Mouse (Mus musculus) macrophage (primary cell): ENCODE measurements around the gene Dnah2. TPM values are rescaled to one million over a fixed set of nuclear protein-coding genes. Genes with fewer than 3 reads are reported as not detected.
A peak's percentile ranks its signal among the peaks of the same experiment; 100 is the strongest.

Source experiments
- H3K27ac ChIP-seq: fragments of 350-480 bp; formaldehyde crosslinking; 2 replicates; pipeline ENCODE4 v1.9.0; 2021
- H3K36me3 ChIP-seq: fragments of 350-480 bp; formaldehyde crosslinking; 2 replicates; pipeline ENCODE4 v1.9.0; 2021; ENCODE audit errors: inconsistent target
- H3K4me3 ChIP-seq: fragments of 350-480 bp; formaldehyde crosslinking; 2 replicates; pipeline ENCODE4 v1.9.0; 2021; ENCODE audit errors: inconsistent target
- H3K79me2 ChIP-seq: fragments of 350-480 bp; formaldehyde crosslinking; 2 replicates; pipeline ENCODE4 v1.9.0; 2021; ENCODE audit errors: inconsistent target
- WGBS: methylation state at CpG from one replicate; pipeline ENCODE4 v1.1.7; 2026; ENCODE audit warnings: inconsistent platforms; ENCODE audit not compliant: missing documents; 5-methylcytosine and 5-hydroxymethylcytosine counted together
- polyA plus RNA-seq: library from polyadenylated mRNA; stranded (reverse); fragments of 250-400 nt; gene quantifications from 3 replicates; pipeline ENCODE4 v1.2.4, GENCODE M21; 2018; ENCODE audit warnings: inconsistent platforms

Dnah2 gene
- polyA plus RNA-seq, 1 experiment from 2014 or later, result 3.0 TPM

- Histone ChIP-seq H3K27ac (peak overlapping the region; percentile 96), H3K36me3 (peaks cover 7% of the 10 kb centered on the region; the same call in 1 of the 2 replicates), H3K79me2 (peaks cover 16% of the 10 kb centered on the region; the same call in 1 of the 2 replicates), H3K4me3 (peak overlapping the region; percentile 64)
- 3% methylated on average over 41 of the region's 41 CpGs for WGBS
Observed at GRCm38 (mm10) chr11:69410310-69411072, 138.4 kb downstream of the Dnah2 start.

- Histone ChIP-seq H3K36me3 (peaks cover 7% of the 10 kb centered on the region; the same call in 1 of the 2 replicates), H3K79me2 (peaks cover 16% of the 10 kb centered on the region; the same call in 1 of the 2 replicates), H3K4me3 (peak overlapping the region; percentile 64), H3K27ac (peak overlapping the region; percentile 96)
- 0% methylated on average over 18 of the region's 18 CpGs for WGBS
Observed at GRCm38 (mm10) chr11:69410045-69410309, 138.9 kb downstream of the Dnah2 start.

GRCm38 (mm10) chr11:69409378-69410044 lies 139.4 kb downstream of the Dnah2 start:
- Histone ChIP-seq H3K4me3 (peak overlapping the region; percentile 64), H3K27ac (peak overlapping the region; percentile 96), H3K79me2 (peaks cover 16% of the 10 kb centered on the region; the same call in 1 of the 2 replicates), H3K36me3 (peaks cover 7% of the 10 kb centered on the region; the same call in 1 of the 2 replicates)
- WGBS, result 1% methylated on average over 33 of the region's 46 CpGs

DNA sequence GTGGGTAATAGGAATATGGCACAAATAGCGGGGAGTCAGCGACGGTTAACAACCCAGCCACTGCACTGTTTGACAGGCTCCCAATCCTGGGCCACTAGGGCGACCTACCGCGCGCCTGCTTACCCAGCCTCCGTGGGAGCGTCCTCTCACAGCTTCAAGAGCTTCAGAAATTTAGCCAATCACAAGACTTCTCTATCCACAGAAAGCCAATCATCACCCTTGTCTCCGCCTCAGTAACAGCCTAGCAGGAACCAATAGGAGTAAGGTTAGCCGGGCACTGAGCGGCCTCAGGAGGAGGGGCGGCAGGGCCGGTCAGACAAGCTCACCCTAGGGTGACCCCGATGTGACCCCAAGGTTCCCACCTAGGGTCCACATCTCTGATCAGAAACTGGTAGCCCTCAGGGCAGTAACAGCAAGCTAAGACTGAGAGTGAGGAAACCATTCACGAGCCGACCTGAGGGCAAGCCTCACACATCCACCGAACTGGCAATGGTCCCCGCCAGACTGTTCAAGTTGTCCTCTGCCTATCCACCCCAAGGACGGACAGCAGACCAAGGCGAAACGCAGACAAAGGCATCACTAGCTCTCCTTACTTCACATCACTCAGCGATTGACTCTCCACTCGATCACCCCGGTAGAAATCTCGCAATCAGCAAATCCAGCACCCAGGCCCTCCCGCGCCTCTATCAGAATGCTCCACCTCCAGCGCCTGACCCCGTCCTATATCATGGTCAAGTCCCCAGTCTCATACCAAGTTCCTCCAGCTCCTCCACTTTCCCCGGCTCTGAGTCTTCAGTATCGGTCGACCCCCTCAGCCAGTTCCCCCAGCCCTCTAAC lies 140.2 kb downstream of the Dnah2 start:
- Histone ChIP-seq H3K4me3 (peak overlapping the region; percentile 64), H3K36me3 (peaks cover 7% of the 10 kb centered on the region; the same call in 1 of the 2 replicates), H3K27ac (peak overlapping the region; percentile 96), H3K79me2 (peaks cover 16% of the 10 kb centered on the region; the same call in 1 of the 2 replicates)
- WGBS, result under 1% methylated on average over 28 of the region's 33 CpGs

GRCm38 (mm10) chr11:69407724-69408004 lies 141.2 kb downstream of the Dnah2 start:
- Histone ChIP-seq H3K79me2 (peaks cover 16% of the 10 kb centered on the region; the same call in 1 of the 2 replicates), H3K27ac (no peak overlapping the region), H3K36me3 (peaks cover 7% of the 10 kb centered on the region; the same call in 1 of the 2 replicates), H3K4me3 (no peak overlapping the region)
- WGBS, result 82% methylated on average over 2 of the region's 4 CpGs

GRCm38 (mm10) chr11:69406867-69407723 lies 141.8 kb downstream of the Dnah2 start:
- 96% methylated on average over 16 of the region's 16 CpGs for WGBS
- Histone ChIP-seq H3K79me2 (peaks cover 16% of the 10 kb centered on the region; the same call in 1 of the 2 replicates), H3K36me3 (peaks cover 7% of the 10 kb centered on the region; the same call in 1 of the 2 replicates), H3K27ac (no peak overlapping the region), H3K4me3 (no peak overlapping the region)

GRCm38 (mm10) chr11:69406282-69406681 lies 142.6 kb downstream of the Dnah2 start:
- Histone ChIP-seq H3K36me3 (peaks cover 12% of the 10 kb centered on the region; the same call in 1 of the 2 replicates), H3K27ac (no peak overlapping the region), H3K4me3 (no peak overlapping the region), H3K79me2 (peaks cover 16% of the 10 kb centered on the region; the same call in 1 of the 2 replicates)
- 95% methylated on average over 19 of the region's 19 CpGs for WGBS

DNA sequence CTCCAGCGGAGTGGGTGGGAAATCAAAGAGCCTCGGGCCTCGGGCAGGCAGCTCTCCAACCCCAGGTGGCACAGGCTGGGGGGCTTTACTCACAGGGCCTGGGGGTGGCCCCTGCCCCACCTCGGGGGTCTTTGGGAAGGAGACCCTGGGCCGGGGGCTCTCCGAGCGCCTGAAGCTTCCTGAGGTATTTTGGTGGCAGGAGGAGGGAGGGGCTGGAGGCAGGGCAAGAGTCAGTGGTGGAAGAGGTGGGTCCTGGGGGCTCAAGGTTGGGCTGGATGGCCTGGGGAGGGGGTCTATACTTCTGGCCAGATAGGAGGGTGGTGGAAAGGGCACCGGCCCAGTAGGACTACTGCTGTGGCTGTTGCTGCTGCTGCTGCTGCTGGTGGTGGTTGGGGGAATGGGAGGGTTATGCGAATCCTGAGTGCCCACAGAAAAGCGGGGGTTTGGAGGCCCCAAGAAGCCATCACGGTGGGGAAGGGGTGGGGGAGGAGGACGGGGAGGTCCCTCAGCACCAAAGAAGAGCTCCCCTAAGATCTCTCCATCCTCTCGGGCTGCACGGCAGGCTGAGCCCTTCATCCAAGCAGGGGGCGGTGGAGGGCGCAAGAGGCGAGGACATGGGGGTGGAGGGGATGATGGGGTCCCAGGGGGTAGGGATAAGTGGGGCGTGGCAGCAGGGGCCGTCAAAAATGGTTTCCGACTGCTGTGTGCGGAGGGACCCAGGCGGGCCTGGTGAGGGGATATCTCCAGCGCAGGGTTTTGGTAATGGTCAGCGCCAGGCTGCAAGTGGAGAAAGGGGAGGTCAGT lies 143.3 kb downstream of the Dnah2 start:
- peaks cover 16% of the 10 kb centered on the region; the same call in 1 of the 2 replicates for H3K79me2 ChIP-seq
- no peak overlapping the region for H3K27ac ChIP-seq
- H3K36me3 ChIP-seq, result peaks cover 14% of the 10 kb centered on the region; the same call in 1 of the 2 replicates
- H3K4me3 ChIP-seq, result no peak overlapping the region
- WGBS, result 96% methylated on average over 24 of the region's 24 CpGs

GRCm38 (mm10) chr11:69404595-69405396 lies 144.1 kb downstream of the Dnah2 start:
- H3K79me2 ChIP-seq, result peaks cover 16% of the 10 kb centered on the region; the same call in 1 of the 2 replicates
- 94% methylated on average over 21 of the region's 24 CpGs for WGBS
- no peak overlapping the region for H3K4me3 ChIP-seq
- peaks cover 16% of the 10 kb centered on the region; the same call in 1 of the 2 replicates for H3K36me3 ChIP-seq
- H3K27ac ChIP-seq, result no peak overlapping the region

- peaks cover 16% of the 10 kb centered on the region; the same call in 1 of the 2 replicates for H3K79me2 ChIP-seq
- WGBS, result 92% methylated on average over 38 of the region's 38 CpGs
- H3K4me3 ChIP-seq, result no peak overlapping the region
- H3K36me3 ChIP-seq, result peaks cover 16% of the 10 kb centered on the region; the same call in 1 of the 2 replicates
- H3K27ac ChIP-seq, result no peak overlapping the region
Observed at GRCm38 (mm10) chr11:69403691-69404594, 145.0 kb downstream of the Dnah2 start.

DNA sequence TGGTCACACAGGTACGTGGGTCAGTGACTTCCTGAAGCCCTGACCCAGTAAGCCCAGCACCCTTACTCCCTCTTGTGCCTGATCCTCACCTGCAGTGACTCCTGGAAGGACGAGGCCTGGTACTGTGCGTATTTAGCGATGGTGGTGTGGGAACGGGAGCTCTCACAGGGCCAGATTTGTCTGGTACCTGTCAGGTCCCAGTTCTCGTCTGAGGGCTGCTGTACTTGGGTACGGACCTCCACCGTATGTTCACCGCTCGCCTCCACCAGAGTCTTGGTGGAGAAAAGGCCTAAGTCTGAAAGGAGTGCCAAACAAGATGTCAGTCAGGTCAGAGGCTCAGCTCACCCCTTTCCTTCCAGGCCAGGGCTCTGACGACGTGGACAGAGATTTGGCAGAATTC lies 146.9 kb downstream of the Dnah2 start:
- Histone ChIP-seq H3K4me3 (no peak overlapping the region), H3K36me3 (peaks cover 13% of the 10 kb centered on the region; the same call in 1 of the 2 replicates), H3K79me2 (peaks cover 2% of the 10 kb centered on the region; the same call in 1 of the 2 replicates), H3K27ac (no peak overlapping the region)
- WGBS, result 95% methylated on average over 12 of the region's 12 CpGs
